Mouse (Mus musculus) urinary bladder, postnatal 14 days (tissue): ENCODE measurements around the gene Cdk17.
"Not testable (repeated sequence)": the region's sequence is repeated elsewhere in the genome, so short reads cannot be mapped to it uniquely, and the experiment has no call there.

ENCODE experiments used
- DNase-seq: peaks from one replicate; pipeline ENCODE4 v3.0.0; 2021; ENCODE audit warnings: low spot score

Cdk17 gene

DNA sequence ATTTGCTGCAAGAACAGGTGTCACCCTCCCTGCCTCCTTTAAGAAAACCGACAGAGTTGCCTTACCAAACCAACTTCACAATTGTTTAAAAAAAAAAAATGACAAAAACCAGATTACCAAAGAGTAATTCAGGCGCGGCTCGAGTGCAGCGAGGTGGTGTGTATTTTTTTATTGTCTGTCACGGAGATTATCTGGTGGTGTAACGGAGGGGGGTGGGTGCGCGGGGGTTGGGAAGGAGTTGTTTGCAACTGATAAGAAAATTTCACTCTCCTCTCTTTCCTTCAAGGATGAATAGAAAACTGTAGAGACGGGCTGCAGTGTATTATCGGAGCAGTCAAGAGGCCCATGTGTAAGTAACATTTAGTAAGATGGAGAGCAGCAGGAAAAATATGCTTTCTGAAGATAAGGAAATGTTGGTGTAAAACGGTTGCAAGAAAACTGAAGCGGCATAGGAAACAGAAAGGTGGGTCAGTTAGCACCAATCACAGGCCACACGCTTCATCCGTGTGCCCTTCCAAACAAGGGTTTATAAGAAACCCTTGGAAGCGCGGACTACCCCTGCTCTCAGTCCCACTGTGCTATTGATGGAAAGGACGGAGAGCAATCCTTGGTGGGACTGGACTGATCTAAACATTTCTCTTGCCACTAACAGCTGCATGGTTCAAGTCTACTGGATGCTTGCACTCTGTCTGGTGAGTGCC lies 17.2 kb upstream of the Cdk17 start:
- DNase-seq = no peak

DNA sequence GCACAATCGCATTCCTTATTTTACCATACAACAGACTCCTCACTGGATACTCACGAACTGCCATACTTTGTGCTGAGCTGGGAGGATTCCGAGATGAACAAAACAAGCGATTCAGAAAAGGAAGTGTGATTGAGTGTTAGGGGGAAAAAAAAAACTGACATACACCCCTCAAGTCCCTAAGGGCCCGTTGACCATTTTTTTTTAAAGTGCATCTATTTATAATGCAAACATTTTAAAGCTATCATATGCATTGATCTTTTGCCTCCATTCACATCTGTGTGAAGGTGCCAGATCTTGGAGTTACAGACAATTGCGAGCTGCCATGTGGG lies 16.7 kb upstream of the Cdk17 start:
- no peak for DNase-seq

DNA sequence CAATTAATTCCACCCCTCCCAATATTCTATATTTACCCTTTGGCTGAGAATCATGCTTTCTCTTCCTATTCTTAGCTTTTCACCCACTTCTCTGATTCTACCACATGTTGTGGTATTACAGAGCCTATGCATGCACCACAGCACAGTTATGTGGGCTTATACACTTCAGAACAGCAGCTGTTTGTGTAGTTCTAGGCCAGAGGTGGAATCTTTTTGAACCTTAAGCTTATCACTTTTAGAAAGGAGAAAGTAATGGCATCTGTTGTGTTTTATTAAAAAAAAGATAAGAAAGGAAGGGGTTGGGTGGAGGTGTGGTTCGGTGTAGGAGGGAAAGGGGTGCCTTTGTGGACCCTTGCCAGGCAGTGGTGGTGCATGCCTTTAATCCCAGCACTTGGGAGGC lies 16.1 kb upstream of the Cdk17 start:
- no peak for DNase-seq

DNA sequence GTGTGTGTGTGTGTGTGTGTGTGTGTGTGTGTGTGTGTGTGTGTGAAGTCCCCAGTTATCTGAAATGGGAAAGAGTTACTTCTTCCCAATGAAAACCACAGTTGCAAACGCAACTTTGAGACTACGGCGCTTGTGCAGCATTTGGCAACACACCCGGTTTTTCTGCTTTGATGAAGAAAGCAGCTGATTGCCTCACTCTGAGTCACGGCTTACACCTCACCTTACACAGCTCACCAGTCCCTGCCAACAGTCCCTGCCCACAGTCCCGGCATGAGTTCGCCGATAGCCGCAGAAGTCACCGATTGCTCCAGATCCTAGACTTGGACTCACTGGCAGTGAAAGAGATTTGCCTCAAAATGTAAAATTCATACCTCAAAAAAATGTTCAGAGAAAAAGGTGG lies 15.6 kb upstream of the Cdk17 start:
- DNase-seq = peak; percentile 71

DNA sequence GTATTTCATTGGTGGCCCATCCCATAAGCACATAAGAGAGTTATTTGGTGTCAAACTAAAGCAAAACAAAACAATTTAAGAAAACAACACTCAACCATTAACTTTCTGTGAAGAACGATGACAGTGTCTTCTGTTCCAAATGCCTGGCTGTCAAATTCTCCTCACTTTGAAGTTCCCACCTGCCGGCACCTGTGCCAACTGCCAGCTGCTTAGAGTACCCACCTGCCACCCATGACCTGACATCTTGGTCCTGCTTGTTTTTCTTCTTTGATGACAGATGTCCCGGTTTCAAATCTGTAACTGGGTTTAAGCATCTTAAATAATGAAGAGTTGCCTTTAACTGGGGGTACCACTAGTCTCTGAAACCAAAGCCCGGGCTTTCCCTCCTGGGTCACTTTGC lies 14.1 kb upstream of the Cdk17 start:
- DNase-seq = no peak

DNA sequence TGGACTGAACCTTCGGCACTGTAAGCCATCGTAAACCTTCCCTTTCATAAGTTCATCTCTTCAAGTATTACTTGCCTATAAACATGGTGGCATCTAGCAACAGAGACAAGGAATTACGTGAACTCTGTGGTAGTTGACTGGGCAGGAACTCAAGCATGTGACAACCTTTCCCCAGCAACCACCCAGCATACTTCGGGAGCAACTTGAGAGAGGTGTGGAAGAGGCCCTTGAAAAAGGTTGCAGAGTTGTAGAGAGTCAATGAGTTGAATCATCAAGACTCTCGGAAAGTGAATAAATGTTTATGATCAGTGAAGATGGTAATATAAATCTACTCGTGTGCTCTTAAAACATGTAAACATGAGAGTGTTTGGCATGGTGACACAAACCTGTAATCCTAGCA lies 13.0 kb upstream of the Cdk17 start:
- DNase-seq = no peak

DNA sequence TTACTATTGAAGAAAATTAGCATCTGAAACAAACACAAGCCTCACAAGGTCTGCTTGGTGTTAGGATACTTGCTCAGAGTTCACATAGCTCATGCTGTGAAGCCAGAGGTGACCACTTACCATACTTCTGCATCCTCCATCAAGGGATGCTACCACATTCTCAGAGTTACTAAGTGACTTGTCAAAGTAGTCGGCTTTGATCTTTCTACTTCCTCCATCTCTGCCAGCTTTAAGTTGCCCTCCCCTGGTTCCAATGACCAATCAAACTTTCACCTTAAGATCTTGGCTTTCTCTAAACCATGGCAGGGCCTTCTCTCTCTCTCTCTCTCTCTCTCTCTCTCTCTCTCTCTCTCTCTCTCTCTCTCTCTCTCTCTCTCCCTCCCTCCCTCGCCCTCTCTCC lies 11.1 kb upstream of the Cdk17 start:
- no peak for DNase-seq

DNA sequence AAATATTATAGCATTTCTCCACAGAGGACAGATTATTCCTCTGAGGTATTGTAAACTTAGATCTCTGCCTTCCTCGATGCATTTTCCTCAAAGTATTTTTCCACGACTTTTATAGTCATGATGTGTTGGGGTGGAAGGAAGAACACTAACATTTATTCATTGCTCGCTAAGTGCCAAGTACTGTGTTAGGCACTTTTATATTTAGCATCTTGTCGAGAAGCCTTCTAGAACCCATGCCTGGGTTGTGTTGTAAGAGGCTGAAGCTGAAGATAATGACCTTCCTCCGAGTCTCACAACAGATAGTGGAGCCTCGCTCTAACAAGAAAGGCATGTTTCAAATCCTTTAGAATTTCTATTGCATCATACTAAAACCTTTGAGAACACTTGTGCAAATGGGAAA lies 8.9 kb upstream of the Cdk17 start:
- no peak for DNase-seq

DNA sequence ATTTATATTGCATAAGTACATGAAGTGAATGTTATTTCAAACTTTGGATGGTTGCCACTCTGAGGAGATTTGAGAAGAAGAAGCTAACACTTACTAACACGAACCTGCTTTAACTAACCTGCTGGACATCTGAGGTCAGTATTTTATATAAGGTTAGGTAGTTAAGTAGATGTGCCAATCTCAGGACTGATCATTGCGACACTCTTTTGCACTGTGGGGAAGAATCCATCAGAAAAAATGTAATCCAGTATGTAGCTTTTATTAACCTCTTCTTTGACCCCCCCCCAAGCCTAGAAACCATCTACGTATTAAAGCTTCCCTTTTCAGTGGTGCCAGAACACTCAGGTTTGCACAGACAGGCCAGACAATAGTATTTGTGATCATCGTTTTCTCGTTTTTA lies 8.0 kb upstream of the Cdk17 start:
- DNase-seq = no peak

DNA sequence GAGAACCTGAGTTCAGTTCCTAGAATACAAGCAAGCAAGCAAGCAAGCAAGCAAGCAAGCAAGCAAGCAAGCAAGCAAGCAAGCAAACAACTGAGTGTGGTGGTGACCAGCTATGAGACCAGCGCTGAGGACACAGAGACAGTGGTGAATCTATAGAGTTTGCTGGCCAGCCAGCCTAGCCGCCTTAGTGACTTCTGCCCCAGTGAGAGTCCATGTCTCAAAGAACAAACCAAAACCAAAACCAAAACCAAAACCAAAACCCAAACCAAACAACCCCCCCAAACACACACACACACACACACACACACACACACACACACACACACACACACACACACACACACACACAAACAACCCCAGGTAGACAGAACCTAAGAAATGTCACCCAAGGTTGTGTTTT lies 7.3 kb upstream of the Cdk17 start:
- DNase-seq = not testable (repeated sequence)

DNA sequence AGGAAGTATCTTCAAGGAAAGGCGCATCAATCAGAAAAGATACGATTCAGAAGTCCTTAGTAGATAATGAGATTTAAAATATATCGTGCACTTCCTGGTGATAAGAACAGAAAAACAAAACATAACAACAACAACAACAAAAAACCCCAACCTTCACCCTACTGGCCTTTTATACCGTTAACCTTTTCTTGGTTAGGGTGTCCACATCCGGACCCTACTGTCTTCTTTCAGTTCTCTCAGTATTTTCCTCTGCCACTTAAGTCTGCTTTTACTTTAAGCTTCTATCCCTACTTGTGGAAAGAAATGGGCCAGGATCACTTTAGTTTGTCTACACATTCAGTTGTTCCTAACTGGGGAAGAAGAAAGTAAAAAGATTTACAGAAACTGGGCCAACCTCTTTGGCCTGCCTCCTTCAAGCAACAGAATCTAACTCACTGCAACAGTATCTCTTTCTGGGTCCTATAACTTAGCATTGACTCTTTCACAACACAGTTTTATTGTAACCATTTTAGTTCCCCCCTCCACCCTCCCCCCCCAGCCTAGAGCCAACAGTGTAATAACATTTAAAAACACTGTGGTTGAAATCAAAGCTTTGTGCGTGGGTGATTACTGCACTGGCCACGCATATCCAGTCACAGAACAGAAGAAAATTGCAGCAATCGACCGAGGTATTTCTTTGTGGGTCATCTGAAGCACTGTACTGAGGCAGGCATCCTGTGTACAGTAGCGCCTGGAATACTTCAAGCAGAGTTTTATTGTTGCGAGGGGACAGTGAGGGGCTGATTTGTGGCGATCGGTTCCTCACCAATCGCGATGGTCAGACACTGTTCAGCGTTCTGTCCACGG lies 801 bp upstream of the Cdk17 start:
- no peak for DNase-seq

DNA sequence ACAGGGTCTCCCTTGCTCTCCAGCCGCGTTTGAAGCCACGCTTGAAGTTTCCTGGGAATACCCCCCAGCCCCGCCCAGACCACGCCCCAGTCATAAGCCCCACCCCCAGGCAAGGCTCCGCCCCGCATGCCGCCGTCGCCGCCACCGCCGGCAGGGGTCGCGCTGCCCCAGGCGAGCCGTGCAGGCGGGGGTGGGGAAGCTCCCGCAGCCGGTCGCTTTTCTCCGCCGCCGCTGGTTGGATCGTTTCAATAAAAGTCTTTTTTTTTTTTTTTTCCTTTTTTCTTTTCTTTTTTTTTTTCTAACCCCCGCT lies 223 bp upstream of the Cdk17 start:
- DNase-seq = peak; percentile 84

DNA sequence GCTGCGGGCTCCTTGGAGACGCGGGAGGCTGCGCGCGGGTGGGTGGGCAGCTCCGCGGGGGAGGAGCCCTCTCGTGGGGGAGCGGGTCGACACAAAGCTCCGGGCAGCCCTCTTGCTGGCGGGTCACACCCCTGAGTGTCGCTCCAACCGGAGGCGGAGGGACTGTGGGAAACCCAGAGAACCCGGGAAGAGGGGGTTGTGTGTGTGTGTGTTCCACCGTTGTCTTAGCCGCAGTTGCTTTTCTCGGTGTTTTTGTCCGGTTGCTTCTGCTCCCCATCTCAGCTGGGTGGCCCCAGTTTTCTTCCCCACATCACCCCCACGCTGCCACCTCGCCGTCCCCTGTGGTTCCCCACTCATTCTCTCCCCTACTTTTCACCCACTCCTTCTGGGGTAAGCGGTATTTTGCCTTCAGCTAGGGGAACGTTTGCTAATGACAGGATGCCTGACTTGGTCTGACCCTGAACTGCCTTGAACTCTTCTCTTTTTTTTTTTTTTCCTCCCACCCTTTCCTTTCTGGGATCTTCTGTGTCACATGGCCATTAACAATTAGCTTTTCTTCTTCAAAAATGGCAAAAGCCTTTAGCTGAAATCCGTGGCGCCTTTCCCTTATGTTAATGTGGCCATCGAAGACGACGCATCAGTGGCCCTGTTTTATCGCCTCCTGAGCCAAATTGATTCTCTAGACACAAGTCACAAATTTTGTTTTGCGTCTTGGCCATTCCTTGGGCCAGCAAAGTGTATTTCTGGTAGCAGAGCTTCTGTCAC lies 1.0 kb downstream of the Cdk17 start:
- peak; percentile 61 for DNase-seq

DNA sequence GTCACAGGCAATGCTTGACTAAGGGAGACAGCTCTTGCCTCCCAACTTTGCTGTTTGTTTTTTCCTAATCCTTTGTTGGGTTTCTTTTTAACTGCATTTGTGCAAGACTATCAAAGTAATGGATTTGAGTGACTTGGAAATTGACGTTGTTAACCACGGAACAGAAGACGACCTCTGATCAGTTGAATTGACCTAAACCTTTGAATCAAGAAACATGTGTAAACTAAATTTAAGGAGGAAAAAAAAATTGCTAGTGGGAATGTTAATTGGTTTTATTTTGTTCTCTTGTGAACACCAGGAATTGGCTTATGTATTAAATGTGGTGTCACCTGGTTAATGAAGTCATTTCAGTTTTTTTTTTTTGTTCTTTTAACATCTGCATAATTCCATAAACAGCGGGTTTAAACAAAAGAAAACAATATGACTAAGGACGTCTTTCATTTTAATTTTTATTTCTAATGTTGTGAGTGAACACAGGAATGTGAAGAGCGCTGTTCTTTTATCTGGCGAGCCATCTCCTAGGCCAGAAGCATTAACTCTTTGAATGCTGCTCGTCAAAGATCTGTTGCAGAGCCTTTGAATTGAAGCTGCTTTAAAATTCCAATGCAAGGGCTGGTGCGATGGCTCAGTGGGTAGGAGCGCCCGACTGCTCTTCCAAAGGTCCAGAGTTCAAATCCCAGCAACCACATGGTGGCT lies 1.7 kb downstream of the Cdk17 start:
- no peak for DNase-seq

DNA sequence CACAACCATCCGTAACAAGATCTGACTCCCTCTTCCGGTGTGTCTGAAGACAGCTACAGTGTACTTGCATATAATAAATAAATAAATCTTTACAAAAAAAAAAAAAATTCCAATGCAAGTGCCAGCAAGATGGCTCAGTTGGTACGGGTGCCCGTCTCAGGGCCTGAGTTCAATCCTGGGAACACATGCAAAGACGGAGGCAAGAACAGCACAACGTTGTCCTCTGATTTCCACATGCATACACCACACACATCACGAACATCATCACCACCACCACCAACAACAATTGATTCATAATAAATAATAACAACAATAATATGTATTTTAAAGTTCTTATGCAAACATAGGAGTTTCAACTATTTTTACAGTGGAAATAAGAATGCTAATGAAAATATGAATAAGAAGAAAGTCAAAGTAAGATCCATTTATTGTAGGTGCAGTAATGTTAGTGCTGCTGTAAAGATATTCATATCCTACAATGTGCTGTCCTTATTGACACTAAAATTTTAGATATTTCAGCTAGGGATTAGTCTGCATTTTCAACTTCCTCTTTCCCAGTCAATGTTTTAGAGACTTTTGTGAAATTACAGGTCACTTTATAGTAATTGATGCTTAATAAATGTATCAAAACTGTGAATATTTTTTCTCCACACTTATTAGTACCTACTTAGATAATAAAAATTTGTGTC lies 2.4 kb downstream of the Cdk17 start:
- DNase-seq = no peak

DNA sequence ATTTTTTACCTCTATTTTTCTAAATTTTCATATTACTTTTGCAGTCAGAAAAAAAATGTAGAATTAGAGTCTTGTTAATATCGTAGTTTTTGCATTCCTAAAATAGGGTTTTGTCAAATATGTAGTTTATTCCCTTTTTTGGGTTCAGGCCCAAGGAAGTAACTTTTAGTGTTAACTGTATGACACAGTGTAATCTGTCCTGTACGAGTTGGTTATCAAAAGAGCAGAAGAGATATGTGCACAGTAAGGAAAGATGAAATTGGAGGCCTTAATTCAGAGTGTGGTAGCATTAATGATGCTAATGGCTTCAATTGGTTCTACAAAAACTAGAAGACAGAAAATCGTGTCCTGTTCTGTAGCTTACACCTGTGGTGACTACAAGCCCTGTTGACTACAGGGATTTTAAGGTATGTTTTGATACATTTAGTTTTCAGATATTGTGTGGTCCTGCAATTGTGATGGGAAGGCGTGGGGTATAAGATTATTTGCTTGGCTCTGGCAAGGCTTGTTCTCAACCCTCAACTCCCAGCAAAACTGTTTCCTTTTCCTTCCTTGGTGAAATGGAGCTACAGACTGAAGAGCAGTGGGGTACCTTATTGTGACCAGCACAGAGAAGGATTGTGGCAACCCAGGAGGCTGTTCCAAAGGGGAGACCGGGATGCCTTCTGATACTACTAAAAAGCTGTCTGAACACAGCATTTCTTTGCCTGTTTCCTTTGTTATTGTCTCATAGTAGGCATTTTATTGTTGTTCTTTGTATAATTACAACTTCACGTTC lies 3.2 kb downstream of the Cdk17 start:
- DNase-seq = no peak

DNA sequence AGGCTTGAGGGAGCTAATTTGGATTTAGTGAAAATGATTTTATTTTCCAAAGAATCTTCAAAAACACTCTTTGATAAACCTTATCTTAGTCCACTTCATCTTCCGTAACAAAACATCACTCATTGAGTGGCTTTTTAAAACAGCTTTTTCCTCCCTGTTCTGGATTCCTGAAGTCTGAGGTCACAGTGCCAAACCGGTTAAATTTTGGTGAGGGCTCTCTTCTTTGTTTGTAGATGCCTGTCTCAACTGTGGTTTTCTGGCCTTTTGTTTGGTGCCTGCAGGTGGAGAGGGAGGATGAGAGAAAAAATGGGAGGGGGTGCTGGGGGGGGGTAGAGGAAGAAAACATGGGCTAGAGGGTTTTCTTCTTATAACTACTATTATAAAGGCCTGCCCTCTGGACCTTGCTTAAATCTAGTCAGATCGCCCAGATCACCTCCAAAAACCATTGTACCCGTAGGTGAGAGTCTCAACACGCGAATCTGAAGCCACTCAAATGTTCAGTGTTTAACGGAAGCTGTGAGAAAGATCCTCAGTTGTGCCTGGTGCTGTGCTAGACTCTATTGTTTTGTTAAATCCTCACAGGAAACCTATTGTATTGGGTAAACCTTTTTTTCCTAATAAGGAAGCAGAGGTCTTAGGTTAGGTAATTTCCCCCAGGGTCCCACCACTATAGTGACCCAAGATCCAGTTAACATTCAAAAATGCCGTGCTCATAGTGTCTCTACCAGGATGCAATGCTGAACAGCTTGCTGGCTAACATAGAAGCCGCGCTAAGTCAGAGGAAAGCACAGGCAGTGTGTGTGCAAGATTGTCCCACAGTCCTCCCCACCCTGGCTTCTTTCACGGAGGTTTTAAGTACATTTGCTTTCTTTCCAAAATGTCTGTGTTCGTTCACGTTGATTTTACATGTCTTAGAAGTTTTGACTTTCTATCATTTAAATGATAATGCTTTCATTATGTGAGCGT lies 5.0 kb downstream of the Cdk17 start:
- DNase-seq = no peak

DNA sequence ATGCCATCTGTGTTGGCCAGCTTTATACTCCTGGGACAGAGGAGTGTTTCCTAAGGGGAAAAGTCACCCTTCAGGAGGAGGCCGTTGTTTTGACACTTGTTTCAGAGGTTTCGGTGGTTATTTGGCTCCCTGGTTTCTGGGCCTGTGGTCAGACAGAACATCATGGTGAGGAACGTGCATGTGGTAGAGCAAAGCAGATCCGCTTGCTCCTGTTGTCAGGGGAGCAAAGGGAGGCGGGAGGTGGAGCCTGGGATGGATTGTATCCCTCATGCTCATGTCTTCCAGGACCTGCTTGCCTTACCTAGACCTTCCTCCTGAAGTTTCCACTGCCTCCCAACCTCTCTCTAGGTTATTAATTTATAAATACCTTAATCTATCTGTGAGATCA lies 5.7 kb downstream of the Cdk17 start:
- DNase-seq = no peak

DNA sequence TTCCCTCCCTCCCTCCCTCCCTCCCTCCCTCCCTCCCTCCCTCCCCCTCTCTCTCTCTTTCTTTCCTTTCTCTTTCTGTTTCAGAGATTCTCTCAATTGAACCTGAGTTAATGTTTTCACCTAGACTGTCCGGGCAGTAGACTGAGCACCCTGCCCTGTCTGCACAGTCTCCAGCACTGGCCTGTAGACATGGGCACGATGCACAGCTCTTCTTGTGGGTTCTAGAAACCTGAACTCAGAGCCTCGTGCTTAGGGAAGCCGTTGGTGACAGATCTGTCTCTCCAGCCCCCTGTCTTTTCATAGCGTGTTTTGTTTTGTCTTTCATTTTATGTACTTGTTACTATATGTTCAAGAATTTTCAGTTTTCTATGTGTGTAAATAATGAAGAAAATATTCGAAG lies 6.6 kb downstream of the Cdk17 start:
- DNase-seq = no peak

DNA sequence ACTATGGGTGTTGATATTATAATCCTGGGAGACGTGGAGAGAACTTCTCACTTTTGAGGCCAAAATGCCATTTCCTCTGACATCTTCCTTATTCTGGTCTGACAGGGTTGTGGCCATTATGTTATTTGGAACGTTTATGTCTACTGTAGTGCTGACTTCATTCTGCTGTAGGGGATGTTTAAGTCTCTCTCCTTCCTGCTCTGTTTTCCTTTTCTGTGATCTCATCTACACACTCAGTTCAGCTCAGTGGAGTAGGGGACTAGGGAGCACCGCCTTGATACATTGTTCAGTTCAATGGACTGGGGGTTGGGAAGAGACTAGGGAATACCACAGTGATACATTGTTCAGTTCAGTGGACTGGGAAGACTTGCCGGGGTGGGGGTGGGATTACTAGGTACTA lies 7.4 kb downstream of the Cdk17 start:
- no peak for DNase-seq
